Mouse (Mus musculus): ENCODE measurements around the gene Nptxr.
A peak's percentile ranks its signal among the peaks of the same experiment; 100 is the strongest.

- TF ChIP-seq EP300 (IDR thresholded peaks at IDR 0.05; ENCODE audit: low read length) (no peak), HCFC1 (IDR thresholded peaks at IDR 0.05; ENCODE audit: low read depth, low read length) (no peak), UBTF (IDR thresholded peaks at IDR 0.05; ENCODE audit: low read depth, low read length) (no peak), CTCF (conservative IDR thresholded peaks at IDR 0.05 in 1 of 2, IDR thresholded peaks at IDR 0.05 in 1 of 2; ENCODE audit: low read depth in 2 of 2, low read length in 2 of 2) (peak; percentile 81 to 84), MAX (IDR thresholded peaks at IDR 0.05; ENCODE audit: low read length) (peak; percentile 67), NELFE (IDR thresholded peaks at IDR 0.05; ENCODE audit: low read depth, low read length) (no peak), USF2 (conservative IDR thresholded peaks at IDR 0.05; ENCODE audit: low read depth, low read length) (no peak), BHLHE40 (IDR thresholded peaks at IDR 0.05; ENCODE audit: low read depth, low read length) (no peak), CHD1 (IDR thresholded peaks at IDR 0.05; ENCODE audit: low read depth, low read length) (no peak), RAD21 (IDR thresholded peaks at IDR 0.05; ENCODE audit: low read depth, low read length) (peak; percentile 57), CHD2 (IDR thresholded peaks at IDR 0.05; ENCODE audit: low read length) (no peak)
Measured at GRCm38 (mm10) chr15:79808114-79808513, 3.5 kb upstream of the Nptxr start.

Data from CH12.LX (cell line).